Mouse (Mus musculus): ENCODE measurements around the gene Tepp. TPM values are rescaled to one million over a fixed set of nuclear protein-coding genes. Genes with fewer than 3 reads are reported as not detected.

Tepp gene
- 0.97 and 2.1 TPM in 2 replicates for polyA plus RNA-seq (2012; rRNA removed)

DNA sequence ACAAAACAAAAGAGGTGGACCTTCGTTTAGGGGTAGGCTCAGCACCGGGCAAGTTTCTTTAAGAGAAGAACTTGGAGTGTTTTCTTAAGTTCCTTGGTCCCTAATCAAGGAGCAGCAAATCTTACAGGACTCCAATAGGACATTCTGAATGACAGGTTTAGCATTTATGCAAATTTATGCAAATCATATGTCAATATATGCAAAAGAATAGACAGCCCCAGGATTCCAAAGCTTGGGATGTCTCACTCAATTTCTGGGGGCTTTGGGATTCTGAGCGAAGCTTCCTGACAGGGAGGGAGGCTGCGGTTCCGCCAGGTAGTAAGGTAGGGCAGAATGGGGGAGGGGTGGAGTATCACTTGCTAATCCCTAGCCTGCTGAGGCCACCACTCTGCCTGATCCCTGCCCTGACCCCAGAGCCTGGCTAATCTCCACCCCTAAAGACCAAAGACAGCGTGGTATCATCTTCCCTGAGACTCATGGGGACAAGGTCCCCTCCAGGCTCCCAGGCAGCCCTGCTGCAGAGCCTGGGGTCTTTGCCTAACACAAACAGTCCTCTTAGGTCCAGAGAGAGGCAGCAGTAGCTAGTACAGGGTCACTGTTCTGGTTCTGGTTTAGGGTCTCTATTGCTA lies at the start of gene Tepp:
Gene Tepp (plus strand): TSS at position 225 of the 629 bp plus-strand sequence.
- no peaks in the 10 kb centered on the region for H3K27me3 ChIP-seq (ENCODE audit: control insufficient read depth, insufficient read depth, low read length)
- no peaks in the 10 kb centered on the region for H3K4me1 ChIP-seq (replicated peaks; ENCODE audit: control insufficient read depth, insufficient read depth, low read length)
- WGBS: 94% methylated on average over 6 of the region's 6 CpGs
- no peak within 1 kb of the TSS for H3K4me3 ChIP-seq (ENCODE audit: control insufficient read depth, insufficient read depth, low read length)
- TF ChIP-seq POLR2A (IDR thresholded peaks at IDR 0.05; ENCODE audit: control insufficient read depth, extremely low read depth, insufficient read depth, low read length, poor library complexity) (no peak), CTCF (IDR thresholded peaks at IDR 0.05; ENCODE audit: borderline replicate concordance, control insufficient read depth, extremely low read depth, insufficient read depth, low read length, poor library complexity) (no peak)
- no peak for DNase-seq
- H3K27ac ChIP-seq (ENCODE audit: control insufficient read depth, insufficient read depth, low read length): no peak within 1 kb of the TSS
- H3K36me3 ChIP-seq (ENCODE audit: control insufficient read depth, insufficient read depth, low read length): no peaks in the 10 kb centered on the region

DNA sequence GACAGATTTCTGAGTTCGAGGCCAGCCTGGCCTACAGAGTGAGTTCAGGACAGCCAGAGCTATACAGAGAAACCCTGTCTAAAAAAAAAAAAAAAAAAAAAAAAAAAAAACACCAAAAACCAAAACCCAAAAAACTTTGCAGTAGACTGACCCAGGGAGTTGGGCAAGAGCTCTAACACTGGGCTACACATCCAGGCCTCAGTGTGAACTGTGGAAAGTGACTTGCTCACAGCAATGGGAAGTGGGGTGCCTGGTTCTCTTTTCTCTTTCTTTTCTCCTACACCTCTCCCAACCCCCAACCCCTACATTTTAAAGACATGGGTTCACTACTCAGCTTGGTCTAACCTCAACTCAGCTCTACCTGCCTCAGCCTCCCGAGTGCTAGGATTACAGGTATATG lies 48.2 kb upstream of the Tepp start:
- TF ChIP-seq CTCF (IDR thresholded peaks at IDR 0.05; ENCODE audit: borderline replicate concordance, control insufficient read depth, extremely low read depth, insufficient read depth, low read length, poor library complexity): no peak
- no peak for TF ChIP-seq POLR2A (IDR thresholded peaks at IDR 0.05; ENCODE audit: control insufficient read depth, extremely low read depth, insufficient read depth, low read length, poor library complexity)
- WGBS: 87% methylated on average over 2 of the region's 2 CpGs

DNA sequence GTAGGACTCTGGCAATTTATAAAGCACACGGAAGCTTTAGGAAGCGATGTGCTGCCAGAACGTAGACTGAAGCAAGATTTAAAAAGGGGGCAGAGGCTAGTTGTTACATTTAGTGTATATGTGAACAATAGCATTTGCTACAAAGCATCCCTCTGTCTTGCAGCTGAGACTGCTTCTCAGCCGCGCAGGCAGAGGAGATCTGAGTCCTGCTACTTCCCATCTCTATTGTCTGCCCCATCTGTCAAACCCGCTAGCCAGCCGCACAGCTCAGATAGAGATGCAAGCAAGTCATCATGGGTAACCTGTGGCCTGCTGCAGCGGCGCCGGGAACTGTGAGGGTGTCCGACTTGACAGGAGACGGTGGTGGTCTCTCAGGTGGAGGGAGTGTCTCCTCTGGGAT lies 39.9 kb upstream of the Tepp start:
- no peaks in the 10 kb centered on the region for H3K36me3 ChIP-seq (ENCODE audit: control insufficient read depth, insufficient read depth, low read length)
- 96% methylated on average over 12 of the region's 12 CpGs for WGBS
- no peak overlapping the region for H3K27ac ChIP-seq (ENCODE audit: control insufficient read depth, insufficient read depth, low read length)
- TF ChIP-seq POLR2A (IDR thresholded peaks at IDR 0.05; ENCODE audit: control insufficient read depth, extremely low read depth, insufficient read depth, low read length, poor library complexity): no peak
- TF ChIP-seq CTCF (IDR thresholded peaks at IDR 0.05; ENCODE audit: borderline replicate concordance, control insufficient read depth, extremely low read depth, insufficient read depth, low read length, poor library complexity): no peak
- no peaks in the 10 kb centered on the region for H3K4me1 ChIP-seq (replicated peaks; ENCODE audit: control insufficient read depth, insufficient read depth, low read length)
- no peak for DNase-seq
- H3K4me3 ChIP-seq (ENCODE audit: control insufficient read depth, insufficient read depth, low read length): no peak overlapping the region
- H3K27me3 ChIP-seq (ENCODE audit: control insufficient read depth, insufficient read depth, low read length): no peaks in the 10 kb centered on the region

More for the DNA sequence above, 48.2 kb upstream of the Tepp start:
- Histone ChIP-seq H3K27me3 (ENCODE audit: control insufficient read depth, insufficient read depth, low read length) (no peaks in the 10 kb centered on the region), H3K27ac (ENCODE audit: control insufficient read depth, insufficient read depth, low read length) (no peak overlapping the region), H3K4me3 (ENCODE audit: control insufficient read depth, insufficient read depth, low read length) (no peak overlapping the region), H3K36me3 (ENCODE audit: control insufficient read depth, insufficient read depth, low read length) (no peaks in the 10 kb centered on the region), H3K4me1 (replicated peaks; ENCODE audit: control insufficient read depth, insufficient read depth, low read length) (no peaks in the 10 kb centered on the region)
- DNase-seq: no peak

DNA sequence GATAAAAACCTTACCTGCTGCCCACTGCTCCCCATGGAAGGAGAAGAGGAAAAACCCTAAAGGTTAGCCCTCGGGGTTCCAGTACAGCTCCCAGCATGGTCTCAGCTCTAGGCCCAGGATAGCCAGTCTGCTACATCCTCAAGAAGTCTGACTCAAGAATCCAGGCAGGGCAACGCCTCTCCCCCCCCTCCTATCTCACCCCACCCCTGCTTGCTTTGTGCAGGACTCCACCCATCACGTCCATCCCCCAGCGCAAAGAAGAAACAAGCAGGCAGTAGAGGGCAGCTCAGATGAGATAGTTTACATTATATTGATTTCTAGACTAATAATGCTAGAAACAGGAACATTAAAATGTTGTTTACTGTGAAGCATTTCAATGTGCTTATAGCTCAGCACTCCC lies 38.5 kb upstream of the Tepp start:
- WGBS: 69% methylated on average over 4 of the region's 4 CpGs
- Histone ChIP-seq H3K27ac (ENCODE audit: control insufficient read depth, insufficient read depth, low read length) (no peak overlapping the region), H3K4me3 (ENCODE audit: control insufficient read depth, insufficient read depth, low read length) (no peak overlapping the region), H3K36me3 (ENCODE audit: control insufficient read depth, insufficient read depth, low read length) (no peaks in the 10 kb centered on the region), H3K27me3 (ENCODE audit: control insufficient read depth, insufficient read depth, low read length) (no peaks in the 10 kb centered on the region), H3K4me1 (replicated peaks; ENCODE audit: control insufficient read depth, insufficient read depth, low read length) (no peaks in the 10 kb centered on the region)
- DNase-seq: no peak
- TF ChIP-seq POLR2A (IDR thresholded peaks at IDR 0.05; ENCODE audit: control insufficient read depth, extremely low read depth, insufficient read depth, low read length, poor library complexity) (no peak), CTCF (IDR thresholded peaks at IDR 0.05; ENCODE audit: borderline replicate concordance, control insufficient read depth, extremely low read depth, insufficient read depth, low read length, poor library complexity) (no peak)

DNA sequence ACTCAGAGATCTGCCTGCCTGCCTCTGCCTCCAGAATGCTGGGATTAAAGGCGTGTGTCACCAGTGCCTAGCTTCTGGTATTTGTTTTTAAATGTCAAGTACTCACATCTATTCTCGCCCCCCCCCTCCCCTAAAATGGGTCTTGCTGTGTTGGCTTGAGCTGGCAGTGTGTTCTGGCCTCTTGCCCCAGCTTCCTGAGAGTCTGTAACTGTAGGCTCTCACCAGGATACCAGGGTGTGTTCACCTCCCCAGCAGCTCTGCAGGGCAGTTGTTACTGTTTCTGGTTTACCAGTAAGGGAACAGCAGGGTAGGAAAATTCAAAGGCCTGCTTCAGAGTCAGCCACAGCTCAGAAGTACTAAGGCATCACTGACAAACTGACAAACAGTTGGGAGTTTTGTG lies 37.5 kb upstream of the Tepp start:
- Histone ChIP-seq H3K27ac (ENCODE audit: control insufficient read depth, insufficient read depth, low read length) (no peak overlapping the region), H3K4me3 (ENCODE audit: control insufficient read depth, insufficient read depth, low read length) (no peak overlapping the region), H3K36me3 (ENCODE audit: control insufficient read depth, insufficient read depth, low read length) (no peaks in the 10 kb centered on the region), H3K27me3 (ENCODE audit: control insufficient read depth, insufficient read depth, low read length) (no peaks in the 10 kb centered on the region), H3K4me1 (replicated peaks; ENCODE audit: control insufficient read depth, insufficient read depth, low read length) (no peaks in the 10 kb centered on the region)
- no peak for DNase-seq
- TF ChIP-seq POLR2A (IDR thresholded peaks at IDR 0.05; ENCODE audit: control insufficient read depth, extremely low read depth, insufficient read depth, low read length, poor library complexity) (no peak), CTCF (IDR thresholded peaks at IDR 0.05; ENCODE audit: borderline replicate concordance, control insufficient read depth, extremely low read depth, insufficient read depth, low read length, poor library complexity) (no peak)
- WGBS: 81% methylated on average over 2 of the region's 2 CpGs

DNA sequence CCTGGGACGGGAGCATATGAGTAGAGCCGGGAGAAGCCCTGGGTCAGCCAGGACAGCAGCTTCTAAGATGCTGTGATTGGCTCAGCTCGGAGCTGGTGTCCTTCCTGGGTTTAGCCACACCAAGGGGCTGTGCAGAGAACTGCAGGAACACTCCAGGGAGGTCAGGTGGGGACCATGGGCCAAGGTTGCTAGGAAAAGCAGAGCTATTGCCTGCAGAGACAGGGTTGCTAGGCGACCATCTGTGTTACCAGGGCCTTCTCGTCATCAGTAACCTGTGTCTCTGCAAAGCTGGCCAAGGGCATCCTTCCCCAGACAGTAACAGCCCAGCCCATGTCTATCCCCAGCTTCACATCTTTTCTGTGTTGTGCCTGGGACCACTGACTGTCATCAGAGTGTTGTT lies 28.9 kb upstream of the Tepp start:
- TF ChIP-seq POLR2A (IDR thresholded peaks at IDR 0.05; ENCODE audit: control insufficient read depth, extremely low read depth, insufficient read depth, low read length, poor library complexity) (no peak), CTCF (IDR thresholded peaks at IDR 0.05; ENCODE audit: borderline replicate concordance, control insufficient read depth, extremely low read depth, insufficient read depth, low read length, poor library complexity) (no peak)
- Histone ChIP-seq H3K27me3 (ENCODE audit: control insufficient read depth, insufficient read depth, low read length) (no peaks in the 10 kb centered on the region), H3K27ac (ENCODE audit: control insufficient read depth, insufficient read depth, low read length) (no peak overlapping the region), H3K4me3 (ENCODE audit: control insufficient read depth, insufficient read depth, low read length) (no peak overlapping the region), H3K4me1 (replicated peaks; ENCODE audit: control insufficient read depth, insufficient read depth, low read length) (no peaks in the 10 kb centered on the region), H3K36me3 (ENCODE audit: control insufficient read depth, insufficient read depth, low read length) (no peaks in the 10 kb centered on the region)
- 91% methylated on average over 5 of the region's 5 CpGs for WGBS
- DNase-seq: no peak
